Comparison of ENCODE assay signal across 29 mouse cellular contexts in genomic region chr13:30695232-30695631, GRCm38 (mm10). TPM values are rescaled to one million over a fixed set of nuclear protein-coding genes. Genes with fewer than 3 reads are reported as not detected.
DNase-seq lines count a peak whose midpoint lies in the region; ATAC-seq and TF ChIP-seq lines count a peak whose summit lies in the region.
"Had no signal": no experiment of that assay in that cellular context is flagged by ENCODE, and none has a peak within 500 bp of the region (broad histone marks: within the 10 kb centered on the region; RNA-seq: fewer than 3 reads in every experiment).

No protein-coding gene starts in this region.

- no peak overlapping the region for H3K27ac ChIP-seq in liver, adult 2 months (replicated peaks; ENCODE audit: insufficient read depth, low read depth, low read length)
- no peak overlapping the region for H3K27ac ChIP-seq in liver, postnatal 0 days (ENCODE audit: low read depth)
- H3K27ac ChIP-seq in midbrain, postnatal 0 days (ENCODE audit: low read depth, low read length) = no peak overlapping the region
- H3K27ac ChIP-seq: forebrain, embryonic 13.5 days; hindbrain, embryonic 13.5 days; kidney, postnatal 0 days; liver, embryonic 15.5 days; lung, embryonic 15.5 days; neural tube, embryonic 12.5 days had no signal

- peak; percentile 53 for DNase-seq in liver, adult 2 months (ENCODE audit: extremely low read depth, low read depth, low spot score)
- DNase-seq in liver, postnatal 0 days = no peak
- DNase-seq in adipocyte (ENCODE audit: low spot score) = peak; percentile 63
- no peak for DNase-seq in midbrain, postnatal 0 days (ENCODE audit: low spot score)
- no peak for DNase-seq in left cerebral cortex, postnatal 10 days (ENCODE audit: extremely low spot score in 1 of 2, low spot score in 2 of 2)
- DNase-seq: adrenal gland, postnatal 10 days; cerebellum, adult 2 months; cerebellum, postnatal 14 days; heart, adult 18-20 months; heart, postnatal 36 days; kidney, adult 8-10 months; kidney, postnatal 4 days; liver; right cerebral cortex, adult 18-20 months; right cerebral cortex, postnatal 4 days had no signal

- H3K4me1 ChIP-seq in liver, adult 2 months (ENCODE audit: control insufficient read depth, insufficient read depth, low read length) = peaks cover 3% of the 10 kb centered on the region
- peaks cover 2% of the 10 kb centered on the region; the same call in 1 of the 2 replicates for H3K4me1 ChIP-seq in liver, postnatal 0 days (ENCODE audit: insufficient read depth)
- H3K4me1 ChIP-seq in midbrain, postnatal 0 days (ENCODE audit: insufficient read depth, low read length) = no peaks in the 10 kb centered on the region
- H3K4me1 ChIP-seq: forebrain, embryonic 13.5 days; hindbrain, embryonic 13.5 days; liver, embryonic 15.5 days; lung, embryonic 15.5 days; neural tube, embryonic 12.5 days had no signal

- WGBS in liver, adult 2 months = 7% methylated on average over 1 of the region's 1 CpGs
- WGBS in liver, postnatal 0 days (ENCODE audit: insufficient replicate concordance) = 14% methylated on average over 1 of the region's 1 CpGs
- WGBS in midbrain, postnatal 0 days = 58% methylated on average over 1 of the region's 1 CpGs

- no peak overlapping the region for H3K4me2 ChIP-seq in liver, postnatal 0 days (ENCODE audit: low read depth, low read length)
- H3K4me2 ChIP-seq in midbrain, postnatal 0 days (ENCODE audit: low read depth, low read length, poor library complexity, severe bottlenecking) = no peak overlapping the region
- H3K4me2 ChIP-seq: forebrain, embryonic 13.5 days; heart, embryonic 11.5 days; hindbrain, embryonic 13.5 days; liver, embryonic 15.5 days; lung, embryonic 15.5 days; midbrain, embryonic 11.5 days; neural tube, embryonic 12.5 days had no signal

- no peaks in the 10 kb centered on the region for H3K79me2 ChIP-seq in liver, adult 2 months (ENCODE audit: control insufficient read depth, insufficient read depth, low read length)

- TF ChIP-seq CTCF in liver, adult 2 months (IDR thresholded peaks at IDR 0.05; ENCODE audit: low read depth, low read length) = no peak
- no peak for TF ChIP-seq CTCF in liver, postnatal 0 days (IDR thresholded peaks at IDR 0.05; ENCODE audit: low read depth)
- no peak for TF ChIP-seq CTCF in midbrain, postnatal 0 days (IDR thresholded peaks at IDR 0.05)

- H3K36me3 ChIP-seq in liver, adult 2 months (ENCODE audit: control insufficient read depth, insufficient read depth, low read length) = peaks cover 18% of the 10 kb centered on the region
- peaks cover 7% of the 10 kb centered on the region; the same call in 1 of the 2 replicates for H3K36me3 ChIP-seq in liver, postnatal 0 days (replicated peaks; ENCODE audit: insufficient read depth, low read length)
- peaks cover 10% of the 10 kb centered on the region for H3K36me3 ChIP-seq in midbrain, postnatal 0 days (ENCODE audit: insufficient read depth, low read length)
- H3K36me3 ChIP-seq: liver, embryonic 15.5 days; lung, embryonic 15.5 days; neural tube, embryonic 12.5 days had no signal

- no peak overlapping the region for H3K9ac ChIP-seq in liver, adult 2 months (ENCODE audit: low read depth, low read length)
- no peak overlapping the region for H3K9ac ChIP-seq in liver, postnatal 0 days (replicated peaks)
- no peak overlapping the region for H3K9ac ChIP-seq in midbrain, postnatal 0 days (replicated peaks; ENCODE audit: low read length, poor library complexity, severe bottlenecking)
- H3K9ac ChIP-seq: forebrain, embryonic 13.5 days; hindbrain, embryonic 13.5 days; liver, embryonic 15.5 days; lung, embryonic 15.5 days; neural tube, embryonic 12.5 days had no signal

- H3K9me3 ChIP-seq in liver, postnatal 0 days (ENCODE audit: low read length) = no peaks in the 10 kb centered on the region
- no peaks in the 10 kb centered on the region for H3K9me3 ChIP-seq in midbrain, postnatal 0 days (ENCODE audit: low read length)
- H3K9me3 ChIP-seq: forebrain, embryonic 13.5 days; hindbrain, embryonic 13.5 days; liver, embryonic 15.5 days; lung, embryonic 15.5 days; neural tube, embryonic 12.5 days had no signal

- intact Hi-C loops in left cerebral cortex, postnatal 10 days (cut with DNase I) = no loop called here

- no peak overlapping the region for H3K4me3 ChIP-seq in liver, adult 2 months (ENCODE audit: insufficient read depth, low read depth, low read length)
- H3K4me3 ChIP-seq in liver, postnatal 0 days (ENCODE audit: low read depth, low read length) = no peak overlapping the region
- no peak overlapping the region for H3K4me3 ChIP-seq in midbrain, postnatal 0 days (ENCODE audit: low read depth, low read length)
- H3K4me3 ChIP-seq: erythroblast, embryonic 14.5 days; forebrain, embryonic 13.5 days; hindbrain, embryonic 13.5 days; liver, embryonic 15.5 days; lung, embryonic 15.5 days; myocyte; neural tube, embryonic 12.5 days had no signal

- no peak for TF ChIP-seq EP300 in liver, postnatal 0 days (IDR thresholded peaks at IDR 0.05; ENCODE audit: low read depth)

- H3K27me3 ChIP-seq in liver, adult 2 months (ENCODE audit: control insufficient read depth, insufficient read depth, low read length) = no peaks in the 10 kb centered on the region
- H3K27me3 ChIP-seq in liver, postnatal 0 days (ENCODE audit: insufficient read depth, low read length) = no peaks in the 10 kb centered on the region
- H3K27me3 ChIP-seq in midbrain, postnatal 0 days (ENCODE audit: insufficient read depth, low read length) = no peaks in the 10 kb centered on the region
- H3K27me3 ChIP-seq: forebrain, embryonic 13.5 days; hindbrain, embryonic 13.5 days; liver, embryonic 15.5 days; lung, embryonic 15.5 days; neural tube, embryonic 12.5 days had no signal

- no peak for TF ChIP-seq POLR2A in liver, adult 2 months (IDR thresholded peaks at IDR 0.05; ENCODE audit: extremely low read depth, insufficient read depth, low read length)

- ATAC-seq in liver, postnatal 0 days = no peak
- ATAC-seq in granulocyte monocyte progenitor cell, adult 5-6 weeks (replicated peaks; ENCODE audit: poor library complexity, severe bottlenecking) = peak; percentile 13; the same call in 1 of the 2 replicates
- ATAC-seq in midbrain, postnatal 0 days (ENCODE audit: low FRiP score) = no peak
- ATAC-seq: forebrain, embryonic 13.5 days; intestine, embryonic 16.5 days had no signal

RNA-seq across cellular contexts. Expression of gene Dusp22, which starts 35.4 kb away (rescaled TPM):
- 14.5 and 15.8 TPM in 2 replicates for total RNA-seq in liver, adult 2 months (2014; rRNA removed)
- polyA plus RNA-seq in liver, adult 2 months (2012; rRNA removed) = 11.1 and 15.2 TPM in 2 replicates
- 14.6 and 15.2 TPM in 2 replicates for polyA plus RNA-seq in liver, postnatal 0 days (2015; fragmentation: Nextera tagmentation; extraction: Ambion mirVana)
- 3.7 and 11.7 TPM in 2 replicates for total RNA-seq in granulocyte monocyte progenitor cell, adult 5-6 weeks (2014; fragmentation: Nextera tagmentation)
- 0.73 and 1.6 TPM in 2 replicates for total RNA-seq in granulocyte monocyte progenitor cell, adult 5-6 weeks (2017)
- 23.5 and 24.2 TPM in 2 replicates for total RNA-seq in midbrain, postnatal 0 days (2014; rRNA removed)
- 29.3 and 30.6 TPM in 2 replicates for polyA plus RNA-seq in midbrain, postnatal 0 days (2015; fragmentation: Nextera tagmentation; extraction: Ambion mirVana)
- 10 to 100 TPM; 27.3 to 30.1 TPM for total RNA-seq in left cerebral cortex, postnatal 10 days (2021)
- total RNA-seq: MEL had no signal

RNA-seq across cellular contexts. Expression of gene Irf4, which starts 53.8 kb away (rescaled TPM):
- 0.28 and 0.74 TPM in 2 replicates for total RNA-seq in liver, adult 2 months (2014; rRNA removed)
- polyA plus RNA-seq in liver, adult 2 months (2012; rRNA removed) = 0.11 and 0.27 TPM in 2 replicates
- 0.95 and 1.1 TPM in 2 replicates for polyA plus RNA-seq in liver, postnatal 0 days (2015; fragmentation: Nextera tagmentation; extraction: Ambion mirVana)
- total RNA-seq in granulocyte monocyte progenitor cell, adult 5-6 weeks (2014; fragmentation: Nextera tagmentation) = not detected in 2 replicates
- 0.26 and 0.36 TPM in 2 replicates for total RNA-seq in granulocyte monocyte progenitor cell, adult 5-6 weeks (2017)
- total RNA-seq in midbrain, postnatal 0 days (2014; rRNA removed) = 0.19 and 0.44 TPM in 2 replicates
- polyA plus RNA-seq in midbrain, postnatal 0 days (2015; fragmentation: Nextera tagmentation; extraction: Ambion mirVana) = 0.02 and 0.05 TPM in 2 replicates
- total RNA-seq in left cerebral cortex, postnatal 10 days (2021) = under 1 TPM in 1 of 2 experiments, not detected in 1; 0.16 TPM
- total RNA-seq: MEL had no signal
- polyA plus RNA-seq: erythroblast, embryonic 14.5 days; limb, embryonic 11.5 days had no signal

Comparison
In these comparisons a context has a peak if more than half of its experiments do, and no peak if none do; other contexts are left out.
1. DNase-seq: peak in liver, adult 2 months (single experiment) and adipocyte (single experiment); none in liver, postnatal 0 days (single experiment), midbrain, postnatal 0 days (single experiment) and left cerebral cortex, postnatal 10 days (0 of 2).